Mouse (Mus musculus): ENCODE data around the gene Dram2. TPM values are rescaled to one million over a fixed set of nuclear protein-coding genes. Genes with fewer than 3 reads are reported as not detected.
"Not testable (repeated sequence)": the region's sequence is repeated elsewhere in the genome, so short reads cannot be mapped to it uniquely, and the experiment has no call there.

Dram2 gene
- polyA plus RNA-seq, 1 experiment from 2014 or later: 111 TPM

GRCm38 (mm10) chr3:106553411-106553810, 5.8 kb downstream of the Dram2 start:
- Histone ChIP-seq H3K4me3 (replicated peaks; ENCODE audit: low read depth, low read length) (no peak overlapping the region), H3K4me2 (ENCODE audit: low read length) (no peak overlapping the region), H3K9ac (ENCODE audit: low read depth, low read length) (no peak overlapping the region), H3K4me1 (replicated peaks; ENCODE audit: insufficient read depth, low read length) (peaks cover 3% of the 10 kb centered on the region; the same call in 1 of the 2 replicates), H3K36me3 (ENCODE audit: insufficient read depth, low read length) (peaks cover 20% of the 10 kb centered on the region; the same call in 1 of the 2 replicates), H3K27me3 (ENCODE audit: insufficient read depth, low read length) (no peaks in the 10 kb centered on the region), H3K9me3 (replicated peaks; ENCODE audit: low read length) (no peaks in the 10 kb centered on the region), H3K27ac (no peak overlapping the region)
- WGBS: 91% methylated on average over 5 of the region's 5 CpGs
- no peak for DNase-seq (ENCODE audit: low spot score)
- no peak for ATAC-seq (replicated peaks; ENCODE audit: low FRiP score, low read depth)
- TF ChIP-seq CTCF (IDR thresholded peaks at IDR 0.05; ENCODE audit: low read depth): no peak

DNA sequence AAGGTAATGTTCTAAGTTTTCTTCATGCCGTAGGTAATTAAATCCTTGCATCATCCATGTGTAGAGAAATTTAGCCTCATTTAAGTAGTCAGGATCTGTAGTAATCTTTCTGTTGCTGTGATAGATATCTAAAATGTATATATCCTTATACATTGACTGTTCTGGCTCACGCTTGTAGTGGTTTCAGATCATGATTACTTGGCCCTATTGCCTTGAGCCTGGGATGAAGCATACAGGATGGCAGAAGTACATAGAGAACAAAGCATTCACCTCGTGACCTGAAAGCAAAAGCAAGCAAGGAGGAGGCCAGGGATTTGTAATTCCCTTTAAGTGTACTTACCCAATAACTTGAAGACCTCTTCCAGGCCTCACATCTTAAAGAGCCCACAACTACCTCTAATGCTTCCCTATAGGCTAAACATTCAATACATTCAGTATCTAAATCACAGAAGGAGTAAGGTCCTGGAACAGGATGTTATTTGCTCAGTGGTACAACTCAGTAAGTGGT, 8.2 kb downstream of the Dram2 start:
- Histone ChIP-seq H3K9ac (ENCODE audit: low read depth, low read length) (no peak overlapping the region), H3K27me3 (ENCODE audit: insufficient read depth, low read length) (no peaks in the 10 kb centered on the region), H3K9me3 (replicated peaks; ENCODE audit: low read length) (no peaks in the 10 kb centered on the region), H3K36me3 (ENCODE audit: insufficient read depth, low read length) (peaks cover 20% of the 10 kb centered on the region; the same call in 1 of the 2 replicates), H3K4me3 (replicated peaks; ENCODE audit: low read depth, low read length) (no peak overlapping the region), H3K27ac (no peak overlapping the region), H3K4me2 (ENCODE audit: low read length) (no peak overlapping the region), H3K4me1 (replicated peaks; ENCODE audit: insufficient read depth, low read length) (no peaks in the 10 kb centered on the region)
- WGBS: 95% methylated on average over 3 of the region's 3 CpGs
- no peak for ATAC-seq (replicated peaks; ENCODE audit: low FRiP score, low read depth)
- no peak for DNase-seq (ENCODE audit: low spot score)
- no peak for TF ChIP-seq CTCF (IDR thresholded peaks at IDR 0.05; ENCODE audit: low read depth)

GRCm38 (mm10) chr3:106558271-106558670, 10.7 kb downstream of the Dram2 start:
- peaks cover 15% of the 10 kb centered on the region; the same call in 1 of the 2 replicates for H3K36me3 ChIP-seq (ENCODE audit: insufficient read depth, low read length)
- no peaks in the 10 kb centered on the region for H3K9me3 ChIP-seq (replicated peaks; ENCODE audit: low read length)
- no peak overlapping the region for H3K9ac ChIP-seq (ENCODE audit: low read depth, low read length)
- no peak overlapping the region for H3K4me2 ChIP-seq (ENCODE audit: low read length)
- TF ChIP-seq CTCF (IDR thresholded peaks at IDR 0.05; ENCODE audit: low read depth): no peak
- no peak overlapping the region for H3K27ac ChIP-seq
- H3K27me3 ChIP-seq (ENCODE audit: insufficient read depth, low read length): no peaks in the 10 kb centered on the region
- DNase-seq (ENCODE audit: low spot score): no peak
- H3K4me3 ChIP-seq (replicated peaks; ENCODE audit: low read depth, low read length): no peak overlapping the region
- ATAC-seq (replicated peaks; ENCODE audit: low FRiP score, low read depth): no peak
- no peaks in the 10 kb centered on the region for H3K4me1 ChIP-seq (replicated peaks; ENCODE audit: insufficient read depth, low read length)

DNA sequence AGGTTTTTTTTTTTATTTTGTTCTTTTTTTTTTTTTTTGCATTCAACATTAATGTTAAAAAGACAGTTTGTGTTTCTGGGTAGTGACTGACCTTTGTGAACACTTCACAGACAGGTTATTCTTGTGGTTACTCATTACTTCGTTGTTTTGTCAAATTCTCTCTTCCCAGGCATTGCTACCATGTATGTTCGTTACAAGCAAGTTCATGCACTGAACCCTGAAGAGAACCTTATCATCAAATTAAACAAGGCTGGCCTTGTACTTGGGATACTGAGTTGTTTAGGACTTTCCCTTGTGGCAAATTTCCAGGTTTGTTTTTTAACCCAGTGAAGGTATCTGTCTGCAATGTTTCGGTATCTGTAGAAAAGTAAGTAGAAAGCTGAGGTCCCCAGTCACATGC, 18.3 kb downstream of the Dram2 start:
- Histone ChIP-seq H3K4me3 (replicated peaks; ENCODE audit: low read depth, low read length) (no peak overlapping the region), H3K4me1 (replicated peaks; ENCODE audit: insufficient read depth, low read length) (no peaks in the 10 kb centered on the region), H3K36me3 (ENCODE audit: insufficient read depth, low read length) (peaks cover 12% of the 10 kb centered on the region; the same call in 1 of the 2 replicates), H3K9ac (ENCODE audit: low read depth, low read length) (no peak overlapping the region), H3K27me3 (ENCODE audit: insufficient read depth, low read length) (no peaks in the 10 kb centered on the region), H3K4me2 (ENCODE audit: low read length) (no peak overlapping the region), H3K27ac (no peak overlapping the region), H3K9me3 (replicated peaks; ENCODE audit: low read length) (no peaks in the 10 kb centered on the region)
- no peak for TF ChIP-seq CTCF (IDR thresholded peaks at IDR 0.05; ENCODE audit: low read depth)
- DNase-seq (ENCODE audit: low spot score) (no peak), ATAC-seq (replicated peaks; ENCODE audit: low FRiP score, low read depth) (no peak)
- WGBS: 68% methylated on average over 3 of the region's 3 CpGs

- DNase-seq (ENCODE audit: low spot score) (no peak), ATAC-seq (replicated peaks; ENCODE audit: low FRiP score, low read depth) (no peak)
- no peak overlapping the region for H3K9ac ChIP-seq (ENCODE audit: low read depth, low read length)
- no peak overlapping the region for H3K27ac ChIP-seq
- no peaks in the 10 kb centered on the region for H3K4me1 ChIP-seq (replicated peaks; ENCODE audit: insufficient read depth, low read length)
- no peak overlapping the region for H3K4me2 ChIP-seq (ENCODE audit: low read length)
- 84% methylated on average over 3 of the region's 3 CpGs for WGBS
- H3K9me3 ChIP-seq (replicated peaks; ENCODE audit: low read length): no peaks in the 10 kb centered on the region
- no peak overlapping the region for H3K4me3 ChIP-seq (replicated peaks; ENCODE audit: low read depth, low read length)
- H3K27me3 ChIP-seq (ENCODE audit: insufficient read depth, low read length): no peaks in the 10 kb centered on the region
- TF ChIP-seq CTCF (IDR thresholded peaks at IDR 0.05; ENCODE audit: low read depth): no peak
- H3K36me3 ChIP-seq (ENCODE audit: insufficient read depth, low read length): peaks cover 12% of the 10 kb centered on the region; the same call in 1 of the 2 replicates
These were observed 25.6 kb downstream of the Dram2 start for GRCm38 (mm10) chr3:106573191-106573590.

DNA sequence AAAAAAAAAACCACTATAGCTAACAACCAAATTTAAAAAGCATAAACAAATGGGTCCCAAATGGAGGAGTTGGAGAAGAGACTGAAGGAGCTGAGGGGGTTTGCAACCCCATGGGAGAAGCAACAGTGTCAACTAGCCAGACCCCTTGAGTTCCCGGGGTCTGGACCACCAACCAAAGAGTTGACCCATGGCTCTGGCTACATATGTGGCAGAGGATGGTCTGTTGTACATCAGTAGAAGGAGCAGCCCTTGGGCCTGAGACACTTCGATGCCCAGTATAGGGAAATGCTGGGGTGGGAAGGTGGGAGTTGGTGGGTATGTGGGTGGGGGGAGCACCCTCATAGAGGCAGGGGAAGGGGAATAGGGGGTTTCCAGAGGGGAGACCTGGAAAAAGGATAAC, 31.7 kb downstream of the Dram2 start:
- TF ChIP-seq CTCF (IDR thresholded peaks at IDR 0.05; ENCODE audit: low read depth): no peak
- WGBS: 90% methylated on average over 2 of the region's 2 CpGs
- Histone ChIP-seq H3K9ac (ENCODE audit: low read depth, low read length) (no peak overlapping the region), H3K4me3 (replicated peaks; ENCODE audit: low read depth, low read length) (no peak overlapping the region), H3K27ac (no peak overlapping the region), H3K9me3 (replicated peaks; ENCODE audit: low read length) (no peaks in the 10 kb centered on the region), H3K4me1 (replicated peaks; ENCODE audit: insufficient read depth, low read length) (no peaks in the 10 kb centered on the region), H3K27me3 (ENCODE audit: insufficient read depth, low read length) (no peaks in the 10 kb centered on the region), H3K36me3 (ENCODE audit: insufficient read depth, low read length) (no peaks in the 10 kb centered on the region), H3K4me2 (ENCODE audit: low read length) (no peak overlapping the region)
- DNase-seq (ENCODE audit: low spot score): no peak
- no peak for ATAC-seq (replicated peaks; ENCODE audit: low FRiP score, low read depth)

- WGBS: 83% methylated on average over 4 of the region's 4 CpGs
- not testable (repeated sequence) for H3K4me2 ChIP-seq (ENCODE audit: low read length); ATAC-seq (replicated peaks; ENCODE audit: low FRiP score, low read depth); H3K27ac ChIP-seq; H3K4me1 ChIP-seq (replicated peaks; ENCODE audit: insufficient read depth, low read length); H3K9me3 ChIP-seq (replicated peaks; ENCODE audit: low read length); H3K27me3 ChIP-seq (ENCODE audit: insufficient read depth, low read length); DNase-seq (ENCODE audit: low spot score); H3K9ac ChIP-seq (ENCODE audit: low read depth, low read length); H3K36me3 ChIP-seq (ENCODE audit: insufficient read depth, low read length); H3K4me3 ChIP-seq (replicated peaks; ENCODE audit: low read depth, low read length)
These were observed 46.0 kb downstream of the Dram2 start for GRCm38 (mm10) chr3:106593631-106594030.

Measured in kidney, postnatal 0 days (tissue).